Mouse (Mus musculus) liver, embryonic 14.5 days (tissue): ENCODE results near the gene Prss23.

Source experiments
- CTCF ChIP-seq: IDR thresholded peaks from 2 replicates; pipeline ENCODE4 v1.5.1; 2016; ENCODE audit warnings: antibody characterized with exemption, low read depth, control low read depth
- EP300 ChIP-seq: IDR thresholded peaks from 2 replicates; pipeline ENCODE4 v1.6.1; 2016; ENCODE audit warnings: antibody characterized with exemption, low read depth

- no peak for TF ChIP-seq CTCF
- no peak for TF ChIP-seq EP300
Observed at GRCm38 (mm10) chr7:89559105-89559504, 32.1 kb upstream of the Prss23 start.
